Mouse (Mus musculus): ENCODE measurements around the gene Cpa2. TPM values are rescaled to one million over a fixed set of nuclear protein-coding genes. Genes with fewer than 3 reads are reported as not detected.

The Cpa2 gene
- polyA plus RNA-seq, 1 experiment from 2014 or later = 2.7 TPM

- 23% methylated on average over 10 of the region's 10 CpGs for WGBS
- TF ChIP-seq EP300 (IDR thresholded peaks at IDR 0.05) (no peak), CTCF (IDR thresholded peaks at IDR 0.05) (no peak)
- Histone ChIP-seq H3K36me3 (ENCODE audit: insufficient read depth, low read length) (no peaks in the 10 kb centered on the region), H3K4me3 (ENCODE audit: low read depth, low read length) (no peak overlapping the region), H3K4me1 (ENCODE audit: insufficient read depth, low read depth, low read length) (no peaks in the 10 kb centered on the region), H3K9me3 (ENCODE audit: low read length) (no peaks in the 10 kb centered on the region), H3K4me2 (replicated peaks; ENCODE audit: low read depth, low read length) (no peak overlapping the region), H3K9ac (replicated peaks; ENCODE audit: low read depth) (no peak overlapping the region), H3K27ac (ENCODE audit: low read length) (no peak overlapping the region), H3K27me3 (replicated peaks; ENCODE audit: insufficient read depth, low read length) (no peaks in the 10 kb centered on the region)
- DNase-seq (ENCODE audit: low spot score) = no peak
- ATAC-seq = no peak
Measured at GRCm38 (mm10) chr6:30538240-30538639, 3.1 kb upstream of the Cpa2 start.

DNA sequence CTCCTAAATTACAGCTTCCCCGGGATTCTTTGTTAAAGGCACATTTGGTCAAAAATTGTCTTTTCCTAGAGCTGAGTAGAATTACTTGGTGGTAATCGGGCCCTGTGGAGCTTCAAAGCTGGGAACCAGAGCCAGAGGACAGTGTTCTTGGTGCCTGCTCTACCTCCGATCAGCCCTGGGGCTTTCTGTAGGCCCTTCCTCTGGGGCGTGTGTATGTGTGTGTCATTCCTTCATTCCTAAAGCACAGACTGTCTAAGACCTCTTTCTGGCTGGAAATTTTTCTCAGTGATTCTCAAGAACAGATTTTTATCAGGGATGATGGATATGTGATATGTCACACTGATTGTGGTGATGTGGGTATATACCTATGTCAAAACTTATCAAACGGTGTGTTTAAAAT is 2.6 kb upstream of the Cpa2 start:
- Histone ChIP-seq H3K9me3 (ENCODE audit: low read length) (no peaks in the 10 kb centered on the region), H3K27ac (ENCODE audit: low read length) (no peak overlapping the region), H3K4me2 (replicated peaks; ENCODE audit: low read depth, low read length) (no peak overlapping the region), H3K4me3 (ENCODE audit: low read depth, low read length) (no peak overlapping the region), H3K27me3 (replicated peaks; ENCODE audit: insufficient read depth, low read length) (no peaks in the 10 kb centered on the region), H3K9ac (replicated peaks; ENCODE audit: low read depth) (no peak overlapping the region), H3K36me3 (ENCODE audit: insufficient read depth, low read length) (no peaks in the 10 kb centered on the region), H3K4me1 (ENCODE audit: insufficient read depth, low read depth, low read length) (no peaks in the 10 kb centered on the region)
- TF ChIP-seq CTCF (IDR thresholded peaks at IDR 0.05) (no peak), EP300 (IDR thresholded peaks at IDR 0.05) (no peak)
- WGBS = 63% methylated on average over 5 of the region's 5 CpGs
- ATAC-seq (no peak), DNase-seq (ENCODE audit: low spot score) (no peak)

- H3K27me3 ChIP-seq (replicated peaks; ENCODE audit: insufficient read depth, low read length) = no peaks in the 10 kb centered on the region
- no peaks in the 10 kb centered on the region for H3K4me1 ChIP-seq (ENCODE audit: insufficient read depth, low read depth, low read length)
- no peaks in the 10 kb centered on the region for H3K36me3 ChIP-seq (ENCODE audit: insufficient read depth, low read length)
- TF ChIP-seq CTCF (IDR thresholded peaks at IDR 0.05) (no peak), EP300 (IDR thresholded peaks at IDR 0.05) (no peak)
- no peak overlapping the region for H3K4me3 ChIP-seq (ENCODE audit: low read depth, low read length)
- no peaks in the 10 kb centered on the region for H3K9me3 ChIP-seq (ENCODE audit: low read length)
- DNase-seq (ENCODE audit: low spot score) = no peak
- WGBS = 73% methylated on average over 6 of the region's 6 CpGs
- no peak overlapping the region for H3K9ac ChIP-seq (replicated peaks; ENCODE audit: low read depth)
- ATAC-seq = no peak
- H3K27ac ChIP-seq (ENCODE audit: low read length) = no peak overlapping the region
- no peak overlapping the region for H3K4me2 ChIP-seq (replicated peaks; ENCODE audit: low read depth, low read length)
Measured at GRCm38 (mm10) chr6:30542277-30542676, 895 bp downstream of the Cpa2 start.

DNA sequence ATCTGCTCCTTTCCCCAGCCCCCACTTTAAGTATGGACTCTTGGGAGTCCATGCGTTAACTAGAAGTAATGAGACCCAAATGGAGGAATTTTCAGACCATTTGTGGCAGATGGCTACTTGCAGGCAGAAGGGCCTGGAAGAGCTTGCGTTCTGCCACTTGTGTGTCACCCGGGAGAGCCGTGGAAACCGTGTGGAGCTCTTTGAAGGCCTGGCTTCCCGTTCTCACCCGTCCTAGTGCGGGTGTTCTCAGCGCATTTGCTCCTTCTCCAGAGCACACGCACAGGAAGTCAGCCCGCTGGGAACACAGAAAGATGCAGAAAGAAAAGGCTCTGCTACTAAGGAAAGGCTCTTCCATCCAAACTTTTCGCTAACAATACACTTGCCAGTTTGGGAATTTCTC is 1.7 kb downstream of the Cpa2 start:
- ATAC-seq = no peak
- no peak for TF ChIP-seq CTCF (IDR thresholded peaks at IDR 0.05)
- no peak for TF ChIP-seq EP300 (IDR thresholded peaks at IDR 0.05)
- no peaks in the 10 kb centered on the region for H3K9me3 ChIP-seq (ENCODE audit: low read length)
- no peak overlapping the region for H3K4me3 ChIP-seq (ENCODE audit: low read depth, low read length)
- H3K36me3 ChIP-seq (ENCODE audit: insufficient read depth, low read length) = no peaks in the 10 kb centered on the region
- no peaks in the 10 kb centered on the region for H3K4me1 ChIP-seq (ENCODE audit: insufficient read depth, low read depth, low read length)
- no peak overlapping the region for H3K4me2 ChIP-seq (replicated peaks; ENCODE audit: low read depth, low read length)
- no peak overlapping the region for H3K27ac ChIP-seq (ENCODE audit: low read length)
- no peaks in the 10 kb centered on the region for H3K27me3 ChIP-seq (replicated peaks; ENCODE audit: insufficient read depth, low read length)
- DNase-seq (ENCODE audit: low spot score) = no peak
- WGBS = 34% methylated on average over 12 of the region's 12 CpGs
- no peak overlapping the region for H3K9ac ChIP-seq (replicated peaks; ENCODE audit: low read depth)

GRCm38 (mm10) chr6:30543851-30544250 is 2.5 kb downstream of the Cpa2 start:
- no peaks in the 10 kb centered on the region for H3K36me3 ChIP-seq (ENCODE audit: insufficient read depth, low read length)
- DNase-seq (ENCODE audit: low spot score) (no peak), ATAC-seq (no peak)
- no peaks in the 10 kb centered on the region for H3K4me1 ChIP-seq (ENCODE audit: insufficient read depth, low read depth, low read length)
- no peak overlapping the region for H3K9ac ChIP-seq (replicated peaks; ENCODE audit: low read depth)
- H3K4me3 ChIP-seq (ENCODE audit: low read depth, low read length) = no peak overlapping the region
- no peaks in the 10 kb centered on the region for H3K9me3 ChIP-seq (ENCODE audit: low read length)
- 35% methylated on average over 8 of the region's 8 CpGs for WGBS
- 0 out of 2 replicates have a peak overlapping the region, but pooled peaks have one; percentile 6 for H3K4me2 ChIP-seq (replicated peaks; ENCODE audit: low read depth, low read length)
- no peaks in the 10 kb centered on the region for H3K27me3 ChIP-seq (replicated peaks; ENCODE audit: insufficient read depth, low read length)
- H3K27ac ChIP-seq (ENCODE audit: low read length) = no peak overlapping the region
- no peak for TF ChIP-seq CTCF (IDR thresholded peaks at IDR 0.05)
- no peak for TF ChIP-seq EP300 (IDR thresholded peaks at IDR 0.05)

DNA sequence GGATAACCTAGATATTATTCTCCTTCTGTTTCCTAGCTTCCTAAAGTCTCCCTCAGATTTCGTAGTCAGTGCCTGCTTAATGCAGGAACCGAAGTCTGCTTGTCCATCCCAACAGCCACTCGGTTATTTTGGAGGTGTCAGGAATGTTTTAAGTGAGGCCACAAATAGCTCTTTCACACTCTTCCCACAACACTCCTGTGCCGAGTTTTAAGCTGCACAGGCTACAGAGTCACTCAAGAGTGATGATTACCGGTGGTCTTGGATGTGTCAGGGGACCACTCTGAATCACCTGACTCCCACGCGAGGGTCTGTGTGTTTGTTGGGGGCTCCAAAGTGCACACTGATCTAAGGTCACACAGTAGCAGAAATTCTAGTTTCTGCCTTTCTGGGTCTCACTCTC is 4.3 kb downstream of the Cpa2 start:
- no peak overlapping the region for H3K4me3 ChIP-seq (ENCODE audit: low read depth, low read length)
- H3K27ac ChIP-seq (ENCODE audit: low read length) = no peak overlapping the region
- H3K36me3 ChIP-seq (ENCODE audit: insufficient read depth, low read length) = no peaks in the 10 kb centered on the region
- no peaks in the 10 kb centered on the region for H3K27me3 ChIP-seq (replicated peaks; ENCODE audit: insufficient read depth, low read length)
- no peak for TF ChIP-seq CTCF (IDR thresholded peaks at IDR 0.05)
- TF ChIP-seq EP300 (IDR thresholded peaks at IDR 0.05) = no peak
- no peak overlapping the region for H3K9ac ChIP-seq (replicated peaks; ENCODE audit: low read depth)
- no peaks in the 10 kb centered on the region for H3K4me1 ChIP-seq (ENCODE audit: insufficient read depth, low read depth, low read length)
- H3K4me2 ChIP-seq (replicated peaks; ENCODE audit: low read depth, low read length) = no peak overlapping the region
- ATAC-seq (no peak), DNase-seq (ENCODE audit: low spot score) (no peak)
- WGBS = 74% methylated on average over 7 of the region's 7 CpGs
- no peaks in the 10 kb centered on the region for H3K9me3 ChIP-seq (ENCODE audit: low read length)

Data from lung, postnatal 0 days (tissue).